Mouse (Mus musculus): ENCODE data around the gene Slc20a1.

Slc20a1 gene

GRCm38 (mm10) chr2:129253631-129253970, 55.0 kb downstream of the Slc20a1 start:
- DNase-seq (ENCODE audit: low read depth, low spot score), result no peak

GRCm38 (mm10) chr2:129254076-129254475, 55.5 kb downstream of the Slc20a1 start:
- DNase-seq (ENCODE audit: low read depth, low spot score), result no peak

- no peak for DNase-seq (ENCODE audit: low read depth, low spot score)
Measured at GRCm38 (mm10) chr2:129256006-129256405, 57.4 kb downstream of the Slc20a1 start.

DNA sequence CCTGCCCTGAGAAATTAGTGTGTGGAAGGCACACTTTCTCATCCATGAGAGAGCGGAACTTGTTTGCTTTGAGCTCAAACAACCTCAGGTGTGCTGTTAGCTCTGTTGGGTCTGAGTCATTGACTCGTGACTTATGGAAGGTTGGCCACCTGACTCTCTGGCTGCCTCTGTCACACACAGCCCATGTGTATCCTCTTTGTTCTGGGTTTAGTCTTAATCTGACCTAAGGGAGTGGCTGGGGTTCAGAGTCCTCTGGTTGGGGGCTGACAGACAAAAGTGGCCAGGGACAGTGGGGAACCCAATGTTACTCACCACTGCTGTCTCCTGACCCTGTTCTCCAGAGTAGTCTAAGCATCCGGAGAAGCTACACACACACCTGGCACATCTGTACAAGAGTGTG, 59.5 kb downstream of the Slc20a1 start:
- DNase-seq (ENCODE audit: low read depth, low spot score), result no peak

DNA sequence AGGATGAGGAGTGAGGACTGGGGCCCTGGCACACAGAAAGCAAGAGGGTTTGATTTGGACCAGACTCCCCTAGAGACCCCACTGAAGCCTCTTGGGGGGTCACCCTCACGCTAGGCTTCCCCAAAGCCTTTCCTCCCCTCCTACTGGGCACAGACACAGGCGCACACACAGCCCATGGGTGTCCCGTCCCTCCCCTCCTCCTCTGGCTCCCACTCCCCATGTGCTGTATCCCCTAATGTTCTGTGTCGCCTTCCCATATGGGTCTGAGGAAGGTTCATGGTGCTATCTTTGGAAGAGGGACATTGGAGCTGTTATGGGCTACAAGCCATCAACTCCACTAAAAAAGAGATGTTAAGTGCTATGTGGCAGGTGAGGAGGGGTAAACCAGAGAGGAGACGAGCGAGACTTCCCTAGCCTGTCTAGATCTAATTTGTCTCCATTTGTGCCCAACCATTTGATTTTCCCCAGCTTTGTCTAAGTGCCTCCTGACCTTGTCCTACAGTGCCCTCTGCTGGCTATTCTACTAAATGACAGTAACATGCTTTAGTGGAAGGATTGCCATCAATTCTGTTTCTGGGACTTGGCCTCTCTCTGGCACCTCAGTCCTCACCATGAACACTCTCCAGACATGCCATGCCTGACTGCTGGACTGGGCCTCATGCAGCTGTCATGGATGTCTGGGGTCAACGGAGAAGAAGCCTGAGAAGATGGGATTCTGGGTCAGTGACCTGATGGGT, 60.1 kb downstream of the Slc20a1 start:
- peak; percentile 85 for DNase-seq (ENCODE audit: low read depth, low spot score)

- no peak for DNase-seq (ENCODE audit: low read depth, low spot score)
Measured at GRCm38 (mm10) chr2:129260646-129261045, 62.1 kb downstream of the Slc20a1 start.
